Mouse (Mus musculus) skeletal muscle tissue, adult 2 months (tissue): ENCODE measurements at regions not wholly inside any gene's neighbourhood (a gene's known extent, or its start where the extent isn't known, plus 50 kb on each side); places are given as distances from the start of the nearest gene placed in this dataset.

Experiments used
- DNase-seq: peaks from one replicate; pipeline ENCODE4 v3.0.0-alpha.2; 2012; ENCODE audit warnings: low read depth, low spot score

DNA sequence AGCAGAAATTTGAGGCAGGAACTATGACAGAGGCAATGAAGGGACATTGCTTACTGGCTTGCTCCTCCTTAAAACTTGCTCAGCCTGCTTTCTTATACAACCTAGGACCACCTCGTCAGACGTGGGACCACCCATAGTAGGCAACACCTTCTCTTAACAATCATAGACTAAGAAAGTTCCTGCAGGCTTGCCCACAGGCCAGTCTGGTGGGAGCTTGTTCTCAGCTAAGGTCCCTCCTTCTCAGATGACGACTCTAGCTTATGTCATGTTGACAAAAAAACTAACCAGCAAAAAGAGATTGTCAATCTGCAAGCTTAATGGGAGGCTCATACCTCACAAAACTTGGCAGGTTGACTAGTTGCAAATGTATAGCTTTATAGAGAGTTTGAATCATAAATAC lies 56.5 kb upstream of the Lsm6 start:
- DNase-seq, result no peak

DNA sequence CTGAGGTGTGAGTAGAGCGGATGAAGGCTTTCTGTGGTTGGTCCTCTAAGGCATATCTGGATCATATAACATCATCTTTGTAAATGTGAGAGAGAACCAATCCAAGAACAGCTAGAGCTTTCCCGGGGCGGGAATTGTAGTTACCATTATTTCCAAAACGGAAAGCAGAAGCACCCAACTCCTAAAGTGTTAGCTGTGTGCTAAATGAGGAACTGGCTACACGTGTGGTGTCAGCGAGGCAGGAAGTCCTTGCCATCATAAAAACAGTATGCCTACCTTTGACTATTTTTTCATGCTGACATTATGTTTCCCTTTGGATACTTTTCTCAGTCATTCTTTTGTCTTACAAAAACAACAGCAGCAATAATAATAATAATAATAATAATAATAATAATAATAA lies 68.8 kb upstream of the Lsm6 start:
- no peak for DNase-seq

DNA sequence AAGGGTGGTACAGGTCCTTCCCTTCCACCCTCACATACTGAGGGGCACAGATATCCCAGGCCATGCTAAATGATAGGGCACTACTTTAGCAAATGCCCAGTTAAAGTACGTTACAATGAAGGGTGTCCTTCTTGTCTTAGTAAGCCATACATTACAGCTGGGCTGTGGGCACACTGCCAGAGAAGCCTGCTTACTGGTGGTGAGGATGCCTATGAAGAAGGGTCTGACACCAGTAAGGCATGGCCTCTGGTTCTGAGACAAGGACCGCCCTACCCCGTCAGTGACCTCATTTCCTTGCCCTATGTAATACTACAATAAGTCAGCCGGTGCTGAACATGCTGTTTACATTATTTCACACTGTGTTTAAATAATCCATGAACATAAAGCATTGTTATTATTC lies 69.6 kb upstream of the Lsm6 start:
- DNase-seq, result no peak

GRCm38 (mm10) chr8:78899887-78900286 lies 78.9 kb upstream of the Lsm6 start:
- DNase-seq, result peak; percentile 58

- DNase-seq, result no peak
Measured at GRCm38 (mm10) chr8:78903034-78903433, 82.1 kb upstream of the Lsm6 start.

DNA sequence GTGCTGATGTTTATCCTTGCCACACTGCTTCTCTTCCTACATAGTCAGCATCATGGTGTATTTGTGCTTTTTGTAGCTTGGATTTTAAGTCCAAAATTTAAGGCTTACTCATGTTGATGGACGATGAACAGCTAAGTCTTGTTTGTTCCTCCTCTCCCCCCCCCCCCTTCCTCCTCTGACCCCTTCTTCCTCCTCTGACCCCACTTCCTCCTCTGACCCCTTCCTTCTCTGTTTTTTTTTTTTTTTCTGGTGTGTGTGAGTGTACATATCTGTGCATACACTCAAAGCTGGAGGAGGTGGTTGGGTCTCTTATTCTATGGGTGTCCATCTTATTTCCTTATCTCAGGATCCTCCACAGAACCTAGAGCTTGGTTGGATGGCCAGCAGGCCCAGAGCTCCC lies 87.0 kb upstream of the Lsm6 start:
- DNase-seq, result no peak

DNA sequence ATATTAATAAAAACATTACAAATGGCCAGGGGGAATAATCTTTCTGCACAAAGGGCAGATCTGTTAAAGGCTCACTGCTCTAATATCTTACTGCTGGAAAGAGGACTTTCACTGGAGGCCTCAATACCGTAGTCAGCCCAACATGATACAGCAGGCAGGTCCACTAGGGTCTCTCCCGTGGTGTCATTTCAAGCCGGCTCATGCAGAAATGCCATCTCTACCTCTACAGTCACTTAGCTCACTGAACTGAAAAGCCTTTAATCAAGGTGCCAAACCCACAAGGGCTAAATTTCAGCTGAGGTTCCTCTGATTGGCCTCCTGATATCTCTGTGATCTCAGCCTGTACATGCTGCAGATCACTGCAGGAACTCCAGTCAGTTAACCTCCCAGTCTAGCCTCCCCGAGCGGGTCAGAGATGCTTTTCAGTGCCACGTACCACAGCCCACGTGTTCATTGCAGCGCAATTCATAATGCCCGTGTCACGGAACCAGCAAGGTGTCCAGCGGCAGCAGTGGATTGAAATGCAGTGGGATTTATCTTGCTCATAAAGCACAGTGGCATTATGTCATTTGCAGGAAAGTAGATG lies 90.4 kb upstream of the Lsm6 start:
- no peak for DNase-seq

GRCm38 (mm10) chr8:78912470-78912869 lies 91.5 kb upstream of the Lsm6 start:
- DNase-seq, result no peak

- no peak for DNase-seq
Measured at GRCm38 (mm10) chr8:78913823-78914222, 92.9 kb upstream of the Lsm6 start.

GRCm38 (mm10) chr8:78930610-78931397 lies 97.4 kb upstream of the Zfp827 start:
- DNase-seq, result no peak

- no peak for DNase-seq
Measured at GRCm38 (mm10) chr8:78932069-78932468, 96.2 kb upstream of the Zfp827 start.

- no peak for DNase-seq
Measured at GRCm38 (mm10) chr8:78940049-78940448, 88.2 kb upstream of the Zfp827 start.

DNA sequence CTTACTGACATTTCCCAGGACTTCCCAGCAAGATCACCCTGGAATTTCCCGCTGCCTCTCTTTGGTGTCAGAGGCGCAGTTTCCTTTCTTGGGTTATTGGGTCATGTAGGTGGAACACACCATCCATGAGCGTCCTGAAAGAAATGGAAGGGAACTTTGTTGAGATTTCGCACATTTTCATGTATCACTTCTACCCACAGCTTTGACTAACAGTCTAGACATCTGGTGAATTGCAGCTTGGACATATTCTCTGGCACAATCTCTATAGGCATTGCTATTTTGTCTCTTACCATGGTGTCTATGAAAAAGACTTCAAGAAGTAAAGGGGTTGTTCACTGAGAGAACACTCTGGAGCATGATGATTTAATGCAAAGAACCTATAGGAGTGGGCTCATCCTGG lies 86.7 kb upstream of the Zfp827 start:
- DNase-seq, result no peak

DNA sequence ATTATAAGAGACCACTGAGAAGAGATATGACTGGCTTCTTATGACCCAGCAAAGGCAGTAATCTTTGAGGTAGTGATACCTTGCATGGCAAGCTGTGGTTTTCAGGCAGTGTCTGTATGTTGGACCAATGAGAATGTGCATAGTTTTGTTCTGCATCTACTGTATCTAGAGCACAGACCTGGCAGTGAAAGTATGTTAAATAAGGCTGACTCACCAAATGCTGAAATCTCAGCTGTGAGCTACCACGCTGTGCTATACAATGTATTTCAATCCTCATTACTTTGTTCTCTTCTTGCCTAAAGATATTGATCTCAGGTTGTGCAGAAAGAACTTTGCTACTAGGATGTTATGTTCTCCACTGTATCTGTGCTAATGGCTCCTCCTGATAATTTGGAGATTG lies 83.9 kb upstream of the Zfp827 start:
- no peak for DNase-seq

DNA sequence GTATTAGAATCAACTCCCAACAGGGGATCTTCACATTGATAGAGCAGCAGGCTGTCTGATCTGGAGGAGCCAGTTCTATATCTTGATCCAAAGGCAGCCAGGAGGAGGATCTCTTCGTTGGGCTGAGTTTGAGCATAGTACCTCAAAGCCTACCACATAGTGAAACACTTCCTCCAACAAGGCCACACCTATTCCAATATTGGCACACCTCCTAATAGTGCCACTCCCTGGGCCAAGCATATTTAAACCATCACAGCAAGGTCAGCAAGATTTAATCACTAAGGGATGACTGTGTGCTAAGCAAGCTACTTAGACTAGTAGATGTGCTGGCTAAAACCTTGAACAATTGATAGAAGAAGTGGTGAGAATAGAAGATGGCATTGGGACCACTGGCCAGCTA lies 82.6 kb upstream of the Zfp827 start:
- no peak for DNase-seq

- no peak for DNase-seq
Measured at GRCm38 (mm10) chr8:78946085-78946484, 82.2 kb upstream of the Zfp827 start.

- DNase-seq, result no peak
Measured at GRCm38 (mm10) chr8:78975034-78975433, 53.2 kb upstream of the Zfp827 start.
